Mouse (Mus musculus) G1E (cell line): ENCODE measurements around the gene Cmtr1.

Experiments
- CTCF ChIP-seq: IDR thresholded peaks from 2 replicates; pipeline ENCODE4 v1.5.1; 2012; ENCODE audit warnings: low read depth, low read length, inconsistent platforms, mixed read lengths
- GATA1 ChIP-seq: IDR thresholded peaks from 2 replicates; pipeline ENCODE4 v1.6.1; 2012; ENCODE audit warnings: borderline replicate concordance, low read length, inconsistent platforms, mixed read lengths
- GATA2 ChIP-seq: IDR thresholded peaks from 2 replicates; pipeline ENCODE4 v1.6.1; 2012; ENCODE audit warnings: low read depth, low read length, inconsistent platforms, borderline replicate concordance
- POLR2AphosphoS5 ChIP-seq: IDR thresholded peaks from 2 replicates; pipeline ENCODE4 v1.6.1; 2012; ENCODE audit warnings: low read depth, low read length, inconsistent platforms; ENCODE audit not compliant: insufficient replicate concordance

GRCm38 (mm10) chr17:29635492-29635891 is 24.9 kb upstream of the Cmtr1 start:
- TF ChIP-seq GATA2, result no peak
- no peak for TF ChIP-seq CTCF
- TF ChIP-seq GATA1, result no peak
- no peak for TF ChIP-seq POLR2AphosphoS5
